Mouse (Mus musculus): ENCODE results near the gene Dspp.

GRCm38 (mm10) chr5:104137920-104138541 is 32.5 kb upstream of the Dspp start:
- no peak for TF ChIP-seq CTCF (IDR thresholded peaks at IDR 0.05; ENCODE audit: control insufficient read depth, insufficient read depth, insufficient read length)
- no peak for TF ChIP-seq MAX (IDR thresholded peaks at IDR 0.05)
- TF ChIP-seq USF1 (IDR thresholded peaks at IDR 0.05; ENCODE audit: low read depth), result no peak
- TF ChIP-seq CEBPB (IDR thresholded peaks at IDR 0.05; ENCODE audit: low read depth), result no peak
- no peak for TF ChIP-seq FOSL1 (IDR thresholded peaks at IDR 0.05; ENCODE audit: insufficient read depth, low read length, poor library complexity, severe bottlenecking)
- TF ChIP-seq MYOD1 (IDR thresholded peaks at IDR 0.05; ENCODE audit: control insufficient read depth, insufficient read length, low read depth), result no peak
- no peak for TF ChIP-seq MYOG (IDR thresholded peaks at IDR 0.05; ENCODE audit: control insufficient read depth, extremely low read depth, insufficient read length)
